Mouse (Mus musculus): ENCODE data around the gene Slc22a22.
A peak's percentile ranks its signal among the peaks of the same experiment; 100 is the strongest.

The Slc22a22 gene

DNA sequence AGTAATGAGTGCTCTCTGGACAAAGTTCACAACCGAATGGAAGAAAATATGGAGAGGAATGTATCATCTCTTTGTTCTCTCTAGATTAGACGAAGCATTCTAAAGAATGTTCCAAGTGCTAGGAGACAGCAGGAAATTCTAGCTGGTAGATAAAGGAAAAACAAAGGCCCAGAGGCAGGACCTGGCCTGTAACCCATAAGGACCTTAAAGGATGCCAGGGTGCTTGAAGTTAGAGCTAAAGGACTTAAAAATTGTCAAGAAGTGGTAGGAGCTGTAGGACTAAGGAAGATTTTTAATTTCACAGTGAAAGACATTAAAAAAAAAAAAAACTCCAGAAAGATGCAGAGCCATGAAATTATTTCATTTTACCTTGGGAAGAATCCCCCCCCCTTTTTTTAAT lies at the start of gene Slc22a22:
Slc22a22 (minus strand) TSS at position 101 of the 400 bp plus-strand sequence.
- no peak for DNase-seq

DNA sequence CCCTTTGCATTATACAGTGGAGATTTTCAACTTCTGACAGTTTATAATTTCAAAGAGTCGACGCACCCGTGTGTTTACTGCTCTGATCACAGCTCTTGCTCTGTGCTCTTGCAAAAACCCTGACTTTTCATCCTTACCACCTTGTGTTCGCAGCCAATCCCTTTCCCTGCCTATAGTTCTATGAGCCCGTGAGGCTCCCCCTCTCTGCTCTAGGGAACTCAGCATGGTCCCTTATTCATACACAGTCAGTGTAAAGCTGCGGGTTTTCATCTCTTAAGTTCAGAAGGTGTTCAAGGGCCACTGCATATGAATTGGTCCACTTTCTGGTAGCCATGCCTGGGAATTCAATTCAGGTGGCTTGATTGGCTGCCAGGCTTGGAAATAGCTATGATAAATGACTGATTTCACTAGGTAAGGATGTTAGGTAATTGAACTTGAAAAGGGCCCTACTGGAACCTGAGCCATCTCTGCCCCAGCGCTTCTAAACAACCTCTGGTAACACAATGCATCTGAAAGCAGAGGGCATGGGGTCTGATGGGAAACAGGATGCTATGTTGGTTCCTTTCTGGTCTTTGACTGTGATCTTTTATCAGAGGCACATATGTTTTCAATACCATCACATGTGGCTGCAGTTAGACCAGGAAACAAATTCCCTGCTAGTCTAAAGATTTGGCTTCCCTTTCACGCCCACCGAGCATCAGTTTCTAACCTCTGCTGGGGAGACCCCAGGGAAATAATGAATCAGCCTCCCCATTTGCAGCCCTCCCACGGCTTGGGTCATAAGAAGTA lies 46.3 kb upstream of the Slc22a22 start:
- DNase-seq = no peak

DNA sequence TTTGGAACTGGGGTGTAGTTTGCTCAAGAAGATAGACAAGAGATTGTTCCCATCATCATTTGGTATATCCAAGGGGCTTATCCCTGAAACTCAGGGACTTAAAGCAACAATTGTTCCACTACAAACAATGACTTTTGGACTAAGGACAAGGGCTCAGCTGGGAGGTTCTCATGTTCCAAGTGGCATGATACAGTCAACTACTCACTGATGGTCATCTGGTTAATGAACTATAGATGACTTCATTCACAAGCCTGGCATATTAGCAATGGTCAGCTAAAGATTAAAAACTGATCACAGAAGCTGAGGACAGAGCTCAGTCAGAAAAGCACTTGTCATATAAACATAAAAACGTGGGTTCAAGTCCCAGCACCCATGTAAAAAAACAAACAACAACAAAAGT lies 44.7 kb upstream of the Slc22a22 start:
- no peak for DNase-seq

DNA sequence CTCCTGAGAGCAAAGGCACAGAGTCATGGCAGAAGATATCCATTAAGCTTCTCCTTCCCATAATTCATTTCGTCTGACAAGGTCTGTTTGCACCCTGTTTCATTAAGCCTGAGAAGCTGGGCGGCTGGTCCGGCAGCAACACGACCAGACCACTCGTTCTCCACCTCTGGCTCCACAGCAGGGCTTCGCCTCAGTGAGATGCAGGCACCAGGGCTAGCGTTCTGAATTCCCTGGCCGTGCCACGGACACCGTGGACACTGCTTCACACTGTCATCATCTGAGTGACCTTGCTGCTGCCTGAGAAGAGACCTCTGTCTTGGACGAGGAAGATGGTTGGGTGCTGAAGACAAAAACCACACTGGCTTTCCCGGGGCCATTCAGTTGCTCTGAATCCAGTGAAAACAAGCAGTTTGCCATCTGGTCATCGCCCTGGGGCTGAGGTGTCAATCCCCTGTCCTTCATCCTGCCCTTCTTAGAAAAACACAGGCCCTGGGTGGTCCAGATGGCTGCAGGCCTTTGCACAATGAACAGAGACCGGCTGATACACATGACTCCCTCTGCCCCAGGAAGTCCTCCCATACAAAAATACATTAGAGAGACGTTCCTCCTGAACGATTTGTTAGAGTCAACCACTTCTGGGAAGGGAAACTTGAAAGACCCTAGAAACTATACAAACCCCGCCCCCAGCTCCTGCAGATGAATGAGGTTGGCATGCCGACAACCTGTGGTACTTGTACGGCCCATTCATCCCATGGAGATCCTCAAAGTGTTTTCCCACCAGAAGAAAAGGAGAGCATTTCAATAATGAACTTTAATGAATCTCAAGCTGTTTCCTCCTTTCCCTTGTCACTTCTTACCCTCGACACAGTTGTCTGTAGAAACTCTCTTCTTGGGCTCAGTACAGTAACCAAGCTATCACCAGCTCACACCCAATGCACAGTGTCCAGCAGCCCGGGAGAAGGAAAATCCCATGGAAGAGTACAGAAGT lies 32.1 kb upstream of the Slc22a22 start:
- DNase-seq = no peak

DNA sequence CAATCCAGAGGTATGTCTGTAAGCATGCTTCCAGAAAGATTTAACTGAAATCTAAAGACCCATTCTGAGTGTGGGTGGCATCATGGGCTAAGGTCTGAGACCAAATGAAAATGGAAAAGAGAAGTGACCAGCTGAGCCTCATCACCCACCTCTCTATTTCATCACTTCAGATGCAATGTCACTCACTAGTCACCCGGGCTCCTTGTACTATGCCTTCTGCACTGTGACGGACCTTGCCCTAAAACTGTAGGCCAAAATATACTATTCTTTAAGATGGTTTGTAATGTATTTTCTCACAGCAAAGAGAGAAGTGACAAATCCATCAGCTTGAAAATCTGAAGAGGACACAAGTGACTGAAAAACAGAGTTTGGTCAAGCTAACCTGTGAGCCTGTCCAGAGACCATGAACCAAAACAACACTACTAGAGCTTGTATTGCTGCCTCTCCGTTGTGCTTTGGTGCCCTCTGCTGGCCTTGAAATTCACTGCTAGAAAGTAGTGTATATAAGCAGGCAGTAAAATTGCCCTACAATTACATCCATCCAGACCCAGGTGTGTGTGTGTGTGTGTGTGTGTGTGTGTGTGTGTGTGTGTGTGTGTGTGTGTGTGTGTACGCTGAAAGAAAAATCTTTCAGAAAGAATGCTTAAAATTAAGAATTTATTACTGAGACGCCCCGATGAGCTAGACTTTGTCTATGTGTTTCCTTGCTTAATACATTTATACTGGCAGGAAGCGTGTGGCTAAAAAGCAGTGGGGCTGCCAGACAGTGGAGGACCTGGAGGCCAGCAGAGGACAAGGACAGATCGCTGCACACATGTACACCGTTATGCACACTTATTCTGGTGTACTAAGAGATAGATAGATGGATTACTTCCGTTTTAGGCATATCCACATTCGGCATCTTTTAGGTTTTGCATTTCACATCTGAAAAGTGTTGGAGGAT lies 31.1 kb upstream of the Slc22a22 start:
- peak; percentile 86 for DNase-seq

DNA sequence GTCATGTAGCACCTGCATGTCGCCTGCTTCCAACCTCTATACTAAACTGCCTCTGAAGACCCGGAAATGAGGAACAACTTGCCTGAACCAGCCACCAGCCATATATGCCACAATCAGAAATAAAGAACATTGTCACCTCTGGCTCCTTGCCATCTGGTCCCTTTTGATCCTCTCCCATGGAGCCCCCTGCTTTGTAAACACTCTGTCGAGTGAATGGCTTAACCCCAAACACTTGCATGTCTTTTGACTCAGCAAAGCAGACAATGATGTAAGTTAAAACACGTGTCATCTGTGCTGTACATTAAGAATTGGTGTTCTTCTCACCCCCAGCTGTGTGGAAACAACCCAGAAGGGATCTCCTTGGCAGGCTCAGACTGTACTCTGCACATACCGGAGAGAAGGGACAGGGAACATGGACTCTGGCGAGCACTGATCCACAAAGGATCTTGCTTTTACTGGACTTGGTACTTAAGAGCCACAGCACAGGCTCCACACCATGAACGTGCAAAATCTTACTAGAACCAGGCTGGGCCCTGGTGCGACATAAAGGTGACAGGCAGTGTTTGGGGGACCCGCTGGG lies 26.8 kb upstream of the Slc22a22 start:
- DNase-seq = no peak

DNA sequence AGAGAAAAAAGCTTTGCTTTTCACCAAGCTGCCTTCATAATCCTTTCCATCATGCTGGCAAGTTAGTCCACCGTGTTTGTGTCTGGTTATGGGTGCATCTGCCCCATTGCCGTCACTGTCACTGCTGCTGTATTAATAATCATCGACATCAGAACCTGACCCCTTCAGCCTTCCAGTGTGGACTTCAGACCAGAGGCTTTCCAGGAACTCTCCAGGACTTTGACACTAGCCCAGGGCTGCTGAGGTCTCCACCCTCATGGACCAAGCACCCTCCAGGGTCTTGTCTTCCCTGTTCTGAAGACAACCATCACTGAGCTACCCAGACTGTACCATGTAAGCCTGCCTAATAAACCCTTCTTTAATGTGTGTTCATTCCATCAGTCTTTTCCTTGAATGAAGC lies 26.2 kb upstream of the Slc22a22 start:
- no peak for DNase-seq

DNA sequence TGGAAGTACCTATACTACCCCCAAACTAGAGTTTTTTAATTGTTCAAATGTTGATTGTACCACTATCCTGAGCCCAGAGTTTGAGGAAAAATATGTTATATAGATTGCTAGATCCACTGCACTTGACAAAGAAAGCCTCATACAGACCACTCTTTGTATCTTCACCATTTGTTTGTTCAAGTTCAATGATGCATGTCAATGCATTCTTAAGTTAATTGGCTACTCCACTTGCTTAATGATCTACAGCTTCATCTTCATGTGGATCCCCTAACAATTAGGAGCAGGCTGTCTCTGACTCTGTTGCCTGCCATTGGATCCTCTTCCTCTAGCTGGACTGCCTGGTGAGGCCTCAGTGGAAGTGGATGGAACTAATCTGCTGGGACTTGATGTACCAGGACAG lies 24.1 kb upstream of the Slc22a22 start:
- DNase-seq = no peak

DNA sequence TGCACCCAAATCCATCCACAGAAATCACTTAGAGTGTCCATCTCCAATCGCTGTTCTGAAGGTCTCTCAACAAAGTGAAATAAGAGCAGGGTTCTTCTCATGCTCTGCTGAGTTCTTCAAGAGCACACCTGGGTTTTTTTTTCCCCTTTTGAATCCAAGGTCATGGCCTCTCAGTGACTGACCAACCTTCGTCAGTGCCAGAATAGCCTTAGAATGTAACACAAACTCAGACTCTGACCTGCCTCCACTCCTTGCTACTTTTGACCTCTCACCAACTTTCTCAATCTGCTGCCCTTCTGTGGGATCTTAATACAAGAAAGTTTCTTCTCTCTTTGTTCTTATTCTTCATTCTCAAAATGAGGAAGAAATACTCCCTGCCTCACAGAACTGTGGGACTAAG lies 18.7 kb upstream of the Slc22a22 start:
- no peak for DNase-seq

DNA sequence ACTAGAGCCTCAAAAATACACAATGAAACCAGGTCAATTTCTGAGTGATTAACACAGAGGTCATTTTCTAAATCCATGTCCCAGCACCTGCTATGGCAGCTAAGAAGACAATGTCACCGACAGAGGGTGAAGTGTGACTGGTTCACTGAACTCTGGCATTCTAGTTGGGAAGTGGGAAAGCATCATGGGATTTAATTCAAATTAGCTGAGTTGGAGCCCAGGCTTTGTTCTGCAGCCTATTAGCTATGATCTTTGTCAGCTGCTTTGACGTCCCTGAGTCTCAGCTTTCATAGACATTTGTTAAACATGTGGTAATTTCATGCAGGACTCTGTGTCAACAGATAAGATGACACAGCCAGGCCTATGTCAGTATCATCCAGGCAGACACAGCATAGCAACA lies 5.1 kb upstream of the Slc22a22 start:
- no peak for DNase-seq

DNA sequence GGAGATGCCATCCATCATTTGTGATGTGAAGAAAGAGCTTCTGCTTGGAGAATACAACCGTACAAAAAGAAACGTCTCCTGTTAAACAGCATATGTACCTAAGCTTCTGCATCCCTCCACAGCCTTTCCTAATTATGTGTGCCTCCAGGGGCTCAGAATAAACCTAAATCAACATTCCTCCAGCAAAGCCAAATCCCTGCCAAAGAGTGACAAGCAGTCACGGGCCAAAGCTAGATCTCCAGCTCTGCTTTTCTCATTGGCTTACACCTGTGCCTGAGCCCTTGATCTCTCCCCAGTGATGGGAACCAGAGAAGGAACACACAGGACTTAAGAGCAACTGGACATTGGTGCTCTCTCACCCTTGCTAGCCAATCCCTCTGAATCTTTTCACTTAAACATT lies 5.8 kb downstream of the Slc22a22 start:
- DNase-seq = no peak

DNA sequence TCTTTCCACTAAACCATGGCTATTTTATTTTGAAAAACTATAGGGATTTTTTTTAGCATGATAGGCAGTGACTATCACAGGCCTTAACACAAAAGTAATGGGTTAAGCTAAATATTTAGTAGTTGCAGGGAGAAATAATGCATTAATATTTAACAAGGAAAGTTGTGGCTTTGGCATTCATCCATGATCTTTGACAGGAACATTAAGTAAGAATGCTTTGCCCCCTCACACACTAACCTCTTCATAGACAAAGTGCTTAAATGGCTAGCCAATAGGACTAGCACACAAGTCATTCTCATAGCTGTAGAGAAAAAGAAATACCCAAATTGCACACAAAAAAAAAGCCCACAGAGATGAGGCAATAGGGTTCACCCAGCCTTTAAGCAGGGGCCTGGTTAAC lies 11.4 kb downstream of the Slc22a22 start:
- DNase-seq = no peak

DNA sequence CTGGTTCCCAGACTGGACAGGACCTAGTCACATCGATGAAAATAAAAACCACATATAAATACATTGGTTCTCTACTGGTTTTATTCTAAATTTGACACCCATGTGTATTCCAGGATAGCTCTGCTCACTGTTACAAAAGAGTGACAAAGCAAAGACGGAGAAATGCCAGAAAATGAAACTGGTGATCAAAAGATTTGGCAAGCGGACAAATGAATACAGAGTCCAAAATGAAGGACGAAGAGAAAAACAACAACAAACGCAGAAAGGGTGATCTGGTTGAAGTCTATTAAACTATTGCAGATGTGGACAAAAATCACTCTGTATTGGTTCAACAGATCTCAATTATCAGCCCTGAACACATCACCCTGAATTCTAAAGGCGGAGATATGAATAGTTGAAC lies 12.4 kb downstream of the Slc22a22 start:
- no peak for DNase-seq

DNA sequence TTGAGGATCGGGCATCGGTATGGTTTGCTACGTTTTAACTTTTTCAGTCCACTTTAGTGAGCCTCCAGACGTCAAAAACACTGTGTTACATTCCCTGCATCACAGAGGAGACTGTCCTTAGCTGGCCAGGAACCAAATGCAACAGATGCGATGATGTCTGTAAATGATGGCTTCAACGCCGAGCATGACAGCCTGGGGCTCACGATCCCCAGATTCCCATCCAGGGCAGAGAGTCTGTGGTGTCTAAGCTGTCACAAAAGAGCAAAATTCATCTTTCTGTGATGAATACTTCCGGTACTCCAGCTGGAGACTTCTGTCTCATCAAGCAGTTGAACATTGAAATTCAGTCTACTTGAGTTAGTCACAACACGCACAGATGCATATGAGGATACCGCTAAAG lies 13.4 kb downstream of the Slc22a22 start:
- DNase-seq = no peak

DNA sequence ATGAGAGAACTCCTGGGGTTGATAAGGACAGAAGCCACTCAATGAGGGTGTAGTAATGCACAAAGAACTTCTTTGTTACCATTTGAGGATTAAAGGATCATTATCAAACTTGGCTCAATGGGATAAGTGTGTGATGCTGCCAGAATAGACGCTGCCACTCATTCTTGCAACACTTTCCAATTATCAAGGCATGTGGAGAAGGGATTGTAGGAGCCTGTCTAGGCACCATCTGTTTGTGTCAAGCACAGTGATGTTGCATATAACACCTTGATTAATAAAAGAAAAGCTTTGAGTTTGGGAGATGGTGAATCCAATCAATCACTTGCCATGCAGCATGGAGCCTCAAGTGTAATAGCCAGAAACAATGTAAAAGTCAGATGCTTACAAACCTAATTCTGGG lies 16.1 kb downstream of the Slc22a22 start:
- no peak for DNase-seq

DNA sequence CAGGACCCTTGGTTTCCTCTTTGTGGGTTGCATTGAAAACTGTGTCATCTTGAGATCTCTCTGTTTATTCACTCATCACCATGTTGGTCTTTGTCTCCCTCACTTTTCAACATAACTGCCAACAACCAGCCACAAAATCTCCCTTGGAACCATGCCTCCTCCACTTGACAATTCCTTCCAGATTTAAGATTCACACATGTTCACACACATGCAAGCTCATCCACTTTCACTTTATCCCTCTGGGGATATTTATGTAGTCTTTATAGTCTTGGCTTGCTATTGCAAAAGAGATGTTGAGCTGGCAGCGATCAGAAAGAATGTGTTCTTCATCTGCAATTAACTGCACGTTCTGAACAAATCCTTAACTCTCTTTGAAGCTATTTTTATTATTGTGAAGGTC lies 20.1 kb downstream of the Slc22a22 start:
- DNase-seq = no peak

DNA sequence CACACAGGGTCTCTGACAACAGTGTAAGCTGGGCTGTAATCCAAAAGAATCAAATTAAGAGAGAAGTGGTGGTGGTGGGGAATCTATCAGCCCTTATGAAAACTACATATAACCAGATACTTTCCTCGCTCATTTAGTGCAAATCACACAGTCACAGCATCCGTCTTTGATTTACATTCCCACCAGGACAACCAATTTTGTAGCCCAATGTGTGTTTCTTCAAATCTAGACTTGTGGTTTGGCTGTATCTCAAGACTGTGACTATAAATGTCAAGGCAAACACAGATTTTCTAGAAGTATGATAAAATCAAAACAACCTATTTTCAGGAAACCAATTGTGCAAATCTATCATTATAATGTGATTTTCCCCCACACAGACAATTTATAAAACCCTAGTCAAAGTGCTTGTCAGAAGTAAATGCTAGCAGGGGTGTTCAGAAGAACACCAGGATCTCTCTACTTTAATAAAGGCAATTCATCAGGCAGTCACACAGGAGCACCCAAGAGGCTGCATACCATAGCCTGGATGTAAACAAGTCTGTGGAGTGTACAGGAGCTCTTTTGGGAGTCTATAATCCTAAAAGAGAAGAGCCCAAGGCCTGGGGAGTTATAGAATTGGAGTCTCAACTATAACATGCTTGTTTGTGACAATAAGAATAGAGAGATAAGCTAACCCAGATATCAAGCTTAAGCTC lies 42.6 kb downstream of the Slc22a22 start:
- no peak for DNase-seq

DNA sequence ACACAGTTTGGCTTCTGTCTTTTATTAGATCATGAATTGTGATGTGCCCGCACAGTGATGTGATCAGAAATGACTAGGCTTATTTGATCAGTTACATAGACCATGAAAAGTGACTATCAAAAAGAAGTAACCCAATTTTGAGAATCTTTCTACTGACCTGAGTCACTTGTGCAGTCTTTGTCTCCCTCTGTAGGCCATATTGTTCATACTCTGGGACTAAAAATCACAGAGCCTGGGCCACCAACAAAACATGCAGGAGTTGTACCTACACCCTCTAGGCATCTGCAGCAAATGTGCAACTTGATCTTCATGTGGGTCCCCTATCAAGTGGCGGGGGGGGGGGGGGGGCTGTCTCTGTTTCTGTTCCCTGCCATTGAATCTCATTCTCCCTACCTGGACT lies 68.9 kb downstream of the Slc22a22 start:
- DNase-seq = no peak

DNA sequence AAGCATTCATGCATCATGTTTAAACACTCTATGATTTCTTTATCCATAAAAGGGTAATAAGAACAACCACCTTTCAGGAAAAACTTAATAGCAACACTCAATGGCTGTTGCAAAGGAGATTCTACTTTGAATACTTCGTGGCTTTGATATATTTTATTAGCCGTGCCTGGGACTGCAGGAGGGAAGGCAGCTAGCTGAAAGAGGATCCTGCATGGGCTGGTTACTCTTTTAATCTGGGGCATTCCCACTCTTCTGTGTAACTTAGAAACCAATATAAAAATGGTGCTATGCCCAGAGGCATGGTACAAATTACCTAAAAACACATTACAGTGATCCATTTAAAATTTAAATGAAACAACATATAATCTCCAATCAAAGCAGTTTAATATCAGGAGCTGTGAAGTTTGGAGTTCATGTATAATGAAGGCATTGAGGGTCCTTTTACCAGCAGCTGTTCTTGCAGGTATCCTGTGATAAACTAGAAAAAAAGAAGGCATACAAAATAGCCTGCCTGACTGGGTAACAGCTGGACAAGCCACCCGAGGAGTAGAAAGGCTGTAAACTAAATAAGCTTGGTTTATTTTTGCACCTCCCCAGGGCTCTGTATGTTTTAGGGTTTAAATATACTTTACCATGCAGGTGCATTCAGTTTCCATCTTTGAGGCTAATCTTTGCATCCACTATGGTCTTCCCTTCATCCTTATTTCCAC lies 78.8 kb downstream of the Slc22a22 start:
- DNase-seq = no peak

DNA sequence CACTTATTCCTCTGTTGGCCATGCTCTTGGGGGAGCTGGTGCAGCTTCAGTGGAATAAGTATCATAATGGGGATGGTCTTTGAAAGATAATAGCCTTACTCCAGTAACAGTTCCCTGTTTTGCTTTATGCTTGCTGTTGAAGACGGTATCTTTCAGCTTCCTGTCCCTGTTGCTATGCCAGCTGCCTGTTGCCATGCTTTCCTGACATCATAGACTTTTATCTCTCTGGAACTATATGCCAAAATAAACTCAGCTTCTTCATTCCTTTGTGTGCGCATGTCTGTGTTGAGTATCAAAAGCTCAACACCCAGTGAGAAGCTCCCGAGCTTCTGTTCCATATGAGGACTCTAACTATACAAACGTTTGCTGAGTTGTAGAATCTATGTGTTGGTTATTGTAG lies 83.4 kb downstream of the Slc22a22 start:
- DNase-seq = no peak

DNA sequence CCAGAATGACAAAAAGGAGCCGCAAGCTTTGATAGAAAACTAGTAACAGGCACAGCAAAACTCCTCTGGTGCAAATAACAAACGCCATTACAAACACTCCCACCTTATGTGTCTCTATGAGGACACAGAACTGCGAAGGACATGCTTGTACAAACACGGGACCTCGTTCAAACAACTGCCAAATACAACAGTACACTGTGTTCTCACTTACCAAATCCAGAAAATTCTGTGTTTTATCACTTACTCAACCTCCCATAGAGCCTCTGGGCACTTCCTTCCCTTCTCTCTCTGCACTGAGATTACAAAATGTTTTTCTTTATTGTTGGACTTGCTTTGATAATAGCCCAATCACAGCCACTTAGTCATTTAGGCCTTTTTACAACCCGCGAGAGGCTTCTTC lies 97.0 kb downstream of the Slc22a22 start:
- DNase-seq = no peak
